Mouse (Mus musculus) mesoderm, embryonic 11.5 days (tissue): Measurements from ENCODE around the gene Gm21708.
"Not testable (repeated sequence)": the region's sequence is repeated elsewhere in the genome, so short reads cannot be mapped to it uniquely, and the experiment has no call there.

Experiments used
- DNase-seq: peaks from one replicate; pipeline ENCODE4 v3.0.0-alpha.2; 2012; ENCODE audit warnings: low read depth, low spot score

The Gm21708 gene

GRCm38 (mm10) chrY:3410067-3410466, at the start of gene Gm21708, which contains the start of gene Gm21704:
Gene Gm21708, minus strand, starts transcription at chrY:3410167.
Gene Gm21704, minus strand, starts transcription at chrY:3410167.
- not testable (repeated sequence) for DNase-seq
